Mouse (Mus musculus): ENCODE measurements around the gene Fbxl18. TPM values are rescaled to one million over a fixed set of nuclear protein-coding genes. Genes with fewer than 3 reads are reported as not detected.

Gene Fbxl18
- total and polyA plus RNA-seq, 2 experiments from 2014 or later, result 27.0 to 38.0 TPM

GRCm38 (mm10) chr5:142873718-142874117 lies 21.5 kb downstream of the Fbxl18 start:
- WGBS, result 96% methylated on average over 7 of the region's 7 CpGs
- no peak overlapping the region for H3K27ac ChIP-seq (ENCODE audit: low read depth, low read length)

GRCm38 (mm10) chr5:142871765-142872164 lies 23.5 kb downstream of the Fbxl18 start:
- no peak overlapping the region for H3K4me2 ChIP-seq (ENCODE audit: low read depth)
- 41% methylated on average over 12 of the region's 12 CpGs for WGBS
- no peak overlapping the region for H3K9ac ChIP-seq
- no peaks in the 10 kb centered on the region for H3K9me3 ChIP-seq (ENCODE audit: low read length)
- no peaks in the 10 kb centered on the region for H3K27me3 ChIP-seq (ENCODE audit: insufficient read depth, low read length)
- peak overlapping the region; percentile 24; the same call in 1 of the 2 replicates for H3K27ac ChIP-seq (ENCODE audit: low read depth, low read length)
- ATAC-seq (peak; percentile 50; the same call in 1 of the 2 replicates), DNase-seq (no peak)
- H3K4me1 ChIP-seq (ENCODE audit: insufficient read depth), result no peaks in the 10 kb centered on the region; the same call in 1 of the 2 replicates
- TF ChIP-seq CTCF (IDR thresholded peaks at IDR 0.05; ENCODE audit: low read depth), result no peak
- peaks cover 37% of the 10 kb centered on the region for H3K36me3 ChIP-seq (ENCODE audit: insufficient read depth)
- H3K4me3 ChIP-seq (ENCODE audit: low read depth, low read length), result no peak overlapping the region

More at GRCm38 (mm10) chr5:142873718-142874117, 21.5 kb downstream of the Fbxl18 start:
- peak; percentile 25; the same call in 1 of the 2 replicates for TF ChIP-seq CTCF (IDR thresholded peaks at IDR 0.05; ENCODE audit: low read depth)
- no peaks in the 10 kb centered on the region; the same call in 1 of the 2 replicates for H3K4me1 ChIP-seq (ENCODE audit: insufficient read depth)
- no peak for ATAC-seq
- H3K9me3 ChIP-seq (ENCODE audit: low read length), result no peaks in the 10 kb centered on the region
- DNase-seq, result no peak
- no peak overlapping the region for H3K9ac ChIP-seq
- H3K27me3 ChIP-seq (ENCODE audit: insufficient read depth, low read length), result no peaks in the 10 kb centered on the region
- no peak overlapping the region for H3K4me2 ChIP-seq (ENCODE audit: low read depth)
- H3K36me3 ChIP-seq (ENCODE audit: insufficient read depth), result peaks cover 45% of the 10 kb centered on the region
- H3K4me3 ChIP-seq (ENCODE audit: low read depth, low read length), result no peak overlapping the region

GRCm38 (mm10) chr5:142869463-142869862 lies 25.8 kb downstream of the Fbxl18 start:
- Histone ChIP-seq H3K9me3 (ENCODE audit: low read length) (no peaks in the 10 kb centered on the region), H3K4me2 (ENCODE audit: low read depth) (no peak overlapping the region), H3K27me3 (ENCODE audit: insufficient read depth, low read length) (no peaks in the 10 kb centered on the region), H3K27ac (ENCODE audit: low read depth, low read length) (peak overlapping the region; percentile 71), H3K9ac (no peak overlapping the region), H3K4me1 (ENCODE audit: insufficient read depth) (no peaks in the 10 kb centered on the region; the same call in 1 of the 2 replicates), H3K4me3 (ENCODE audit: low read depth, low read length) (no peak overlapping the region), H3K36me3 (ENCODE audit: insufficient read depth) (peaks cover 25% of the 10 kb centered on the region)
- DNase-seq, result peak; percentile 76
- peak; percentile 78 for ATAC-seq
- 31% methylated on average over 13 of the region's 13 CpGs for WGBS
- TF ChIP-seq CTCF (IDR thresholded peaks at IDR 0.05; ENCODE audit: low read depth), result peak; percentile 66

- H3K36me3 ChIP-seq (ENCODE audit: insufficient read depth), result no peaks in the 10 kb centered on the region
- no peak for TF ChIP-seq CTCF (IDR thresholded peaks at IDR 0.05; ENCODE audit: low read depth)
- no peaks in the 10 kb centered on the region for H3K27me3 ChIP-seq (ENCODE audit: insufficient read depth, low read length)
- no peaks in the 10 kb centered on the region for H3K9me3 ChIP-seq (ENCODE audit: low read length)
- H3K4me3 ChIP-seq (ENCODE audit: low read depth, low read length), result no peak overlapping the region
- peak; percentile 87 for ATAC-seq
- no peak overlapping the region for H3K9ac ChIP-seq
- H3K27ac ChIP-seq (ENCODE audit: low read depth, low read length), result peak overlapping the region; percentile 85
- peak; percentile 95 for DNase-seq
- peaks cover 6% of the 10 kb centered on the region; the same call in 1 of the 2 replicates for H3K4me1 ChIP-seq (ENCODE audit: insufficient read depth)
- WGBS, result 13% methylated on average over 16 of the region's 16 CpGs
- H3K4me2 ChIP-seq (ENCODE audit: low read depth), result peak overlapping the region; percentile 19; the same call in 1 of the 2 replicates
Measured at GRCm38 (mm10) chr5:142857763-142858229, 37.4 kb downstream of the Fbxl18 start.

GRCm38 (mm10) chr5:142856408-142856807 lies 38.8 kb downstream of the Fbxl18 start:
- peak; percentile 41 for TF ChIP-seq CTCF (IDR thresholded peaks at IDR 0.05; ENCODE audit: low read depth)
- WGBS, result 82% methylated on average over 4 of the region's 4 CpGs
- Histone ChIP-seq H3K4me1 (ENCODE audit: insufficient read depth) (peaks cover 6% of the 10 kb centered on the region; the same call in 1 of the 2 replicates), H3K9me3 (ENCODE audit: low read length) (no peaks in the 10 kb centered on the region), H3K9ac (no peak overlapping the region), H3K27me3 (ENCODE audit: insufficient read depth, low read length) (no peaks in the 10 kb centered on the region), H3K36me3 (ENCODE audit: insufficient read depth) (no peaks in the 10 kb centered on the region), H3K27ac (ENCODE audit: low read depth, low read length) (no peak overlapping the region), H3K4me3 (ENCODE audit: low read depth, low read length) (no peak overlapping the region), H3K4me2 (ENCODE audit: low read depth) (no peak overlapping the region)
- DNase-seq, result no peak
- no peak for ATAC-seq

GRCm38 (mm10) chr5:142854877-142855276 lies 40.3 kb downstream of the Fbxl18 start:
- peak; percentile 85 for TF ChIP-seq CTCF (IDR thresholded peaks at IDR 0.05; ENCODE audit: low read depth)
- no peaks in the 10 kb centered on the region for H3K36me3 ChIP-seq (ENCODE audit: insufficient read depth)
- no peak overlapping the region for H3K27ac ChIP-seq (ENCODE audit: low read depth, low read length)
- ATAC-seq, result peak; percentile 61
- H3K4me1 ChIP-seq (ENCODE audit: insufficient read depth), result peaks cover 6% of the 10 kb centered on the region; the same call in 1 of the 2 replicates
- H3K9me3 ChIP-seq (ENCODE audit: low read length), result no peaks in the 10 kb centered on the region
- WGBS, result 73% methylated on average over 10 of the region's 10 CpGs
- H3K27me3 ChIP-seq (ENCODE audit: insufficient read depth, low read length), result no peaks in the 10 kb centered on the region
- peak; percentile 86 for DNase-seq
- H3K4me3 ChIP-seq (ENCODE audit: low read depth, low read length), result no peak overlapping the region
- H3K4me2 ChIP-seq (ENCODE audit: low read depth), result no peak overlapping the region
- H3K9ac ChIP-seq, result no peak overlapping the region

- no peaks in the 10 kb centered on the region for H3K36me3 ChIP-seq (ENCODE audit: insufficient read depth)
- no peak for ATAC-seq
- no peak overlapping the region for H3K27ac ChIP-seq (ENCODE audit: low read depth, low read length)
- peaks cover 6% of the 10 kb centered on the region; the same call in 1 of the 2 replicates for H3K4me1 ChIP-seq (ENCODE audit: insufficient read depth)
- no peaks in the 10 kb centered on the region for H3K27me3 ChIP-seq (ENCODE audit: insufficient read depth, low read length)
- no peak for DNase-seq
- no peak overlapping the region for H3K4me2 ChIP-seq (ENCODE audit: low read depth)
- WGBS, result 79% methylated on average over 6 of the region's 6 CpGs
- TF ChIP-seq CTCF (IDR thresholded peaks at IDR 0.05; ENCODE audit: low read depth), result no peak
- H3K9ac ChIP-seq, result no peak overlapping the region
- H3K9me3 ChIP-seq (ENCODE audit: low read length), result no peaks in the 10 kb centered on the region
- no peak overlapping the region for H3K4me3 ChIP-seq (ENCODE audit: low read depth, low read length)
Measured at GRCm38 (mm10) chr5:142853585-142853984, 41.6 kb downstream of the Fbxl18 start.
